In genomic region chr13:100552369-100553041, GRCm38 (mm10) we compare ENCODE assay signal across 8 mouse cellular contexts. TPM values are rescaled to one million over a fixed set of nuclear protein-coding genes. Genes with fewer than 3 reads are reported as not detected.
A peak's percentile ranks its signal among the peaks of the same experiment; 100 is the strongest.
DNase-seq lines count a peak whose midpoint lies in the region; ATAC-seq and TF ChIP-seq lines count a peak whose summit lies in the region.

TSS of gene Ocln (minus strand) at chr13:100552718.

- ATAC-seq in heart, embryonic 15.5 days (replicated peaks; ENCODE audit: insufficient number of reproducible peaks, insufficient read depth, low FRiP score, low read depth) = no peak; the same call in 1 of the 2 replicates
- peak; percentile 89 for ATAC-seq in liver, postnatal 0 days

- H3K27me3 ChIP-seq in heart, embryonic 15.5 days = peaks cover 44% of the 10 kb centered on the region
- peaks cover 24% of the 10 kb centered on the region for H3K27me3 ChIP-seq in liver, postnatal 0 days (ENCODE audit: insufficient read depth, low read length)

- H3K4me3 ChIP-seq in heart, embryonic 15.5 days = peak within 1 kb of the TSS; percentile 59
- H3K4me3 ChIP-seq in liver, postnatal 0 days (ENCODE audit: low read depth, low read length) = peak within 1 kb of the TSS; percentile 67
- H3K4me3 ChIP-seq in olfactory bulb, adult 2 months (ENCODE audit: insufficient read depth, low read depth, low read length) = peak within 1 kb of the TSS; percentile 67

- peak; percentile 14 to 29 for DNase-seq in heart, adult 18-20 months
- no peak for DNase-seq in heart, adult 8-10 months (ENCODE audit: low spot score)
- peak; percentile 62 for DNase-seq in embryo, embryonic 10.5 days (ENCODE audit: low spot score)
- DNase-seq in kidney, postnatal 25 days = peak; percentile 82 to 91
- peak; percentile 76 for DNase-seq in liver, postnatal 0 days
- no peak for DNase-seq in MN1 (ENCODE audit: low spot score)

- H3K4me2 ChIP-seq in heart, embryonic 15.5 days = peak within 1 kb of the TSS; percentile 97
- H3K4me2 ChIP-seq in liver, postnatal 0 days (ENCODE audit: low read depth, low read length) = peak within 1 kb of the TSS; percentile 77

- WGBS in heart, embryonic 15.5 days = under 1% methylated on average over 44 of the region's 45 CpGs
- WGBS in liver, postnatal 0 days (ENCODE audit: insufficient replicate concordance) = 1% methylated on average over 42 of the region's 45 CpGs
- WGBS in olfactory bulb, adult 2 months = under 1% methylated on average over 45 of the region's 45 CpGs

- no peaks in the 10 kb centered on the region for H3K36me3 ChIP-seq in heart, embryonic 15.5 days
- no peaks in the 10 kb centered on the region for H3K36me3 ChIP-seq in liver, postnatal 0 days (replicated peaks; ENCODE audit: insufficient read depth, low read length)

- H3K9me3 ChIP-seq in heart, embryonic 15.5 days (replicated peaks) = no peaks in the 10 kb centered on the region
- H3K9me3 ChIP-seq in liver, postnatal 0 days (ENCODE audit: low read length) = no peaks in the 10 kb centered on the region

- peak within 1 kb of the TSS; percentile 47 for H3K9ac ChIP-seq in heart, embryonic 15.5 days
- H3K9ac ChIP-seq in liver, postnatal 0 days (replicated peaks) = peak within 1 kb of the TSS; percentile 77

- no peak for TF ChIP-seq POLR2A in olfactory bulb, adult 2 months (IDR thresholded peaks at IDR 0.05; ENCODE audit: insufficient read depth, low read depth, low read length)

- no peak for TF ChIP-seq CTCF in liver, postnatal 0 days (IDR thresholded peaks at IDR 0.05; ENCODE audit: low read depth)
- no peak for TF ChIP-seq CTCF in olfactory bulb, adult 2 months (IDR thresholded peaks at IDR 0.05; ENCODE audit: insufficient read depth, low read depth, low read length)

- H3K4me1 ChIP-seq in heart, embryonic 15.5 days (replicated peaks) = peaks cover 16% of the 10 kb centered on the region
- no peaks in the 10 kb centered on the region for H3K4me1 ChIP-seq in liver, postnatal 0 days (ENCODE audit: insufficient read depth)
- peaks cover 11% of the 10 kb centered on the region; the same call in 1 of the 2 replicates for H3K4me1 ChIP-seq in olfactory bulb, adult 2 months (ENCODE audit: control insufficient read depth, insufficient read depth, low read length)

- H3K27ac ChIP-seq in heart, embryonic 15.5 days = no peak within 1 kb of the TSS
- peak within 1 kb of the TSS; percentile 90 for H3K27ac ChIP-seq in liver, postnatal 0 days (ENCODE audit: low read depth)
- no peak within 1 kb of the TSS for H3K27ac ChIP-seq in olfactory bulb, adult 2 months (ENCODE audit: insufficient read depth, low read depth, low read length)

- TF ChIP-seq EP300 in liver, postnatal 0 days (IDR thresholded peaks at IDR 0.05; ENCODE audit: low read depth) = no peak

RNA-seq across cellular contexts. Expression of gene Ocln, which starts in this region (rescaled TPM):
- under 1 TPM; 0.57 to 0.87 TPM for total RNA-seq in heart, adult 18-20 months (2021)
- total RNA-seq in heart, adult 8-10 months (2022) = 1 to 10 TPM in 1 of 4 experiments, under 1 TPM in 3; 0.24 to 1.1 (median 0.66) TPM
- polyA plus RNA-seq in heart, embryonic 15.5 days (2015; fragmentation: Nextera tagmentation; extraction: Ambion mirVana) = 2.2 and 3.8 TPM in 2 replicates
- 11.2 and 14.6 TPM in 2 replicates for polyA plus RNA-seq in liver, postnatal 0 days (2015; fragmentation: Nextera tagmentation; extraction: Ambion mirVana)
- polyA plus RNA-seq in olfactory bulb, adult 2 months (2012; ENCODE audit: insufficient read depth, insufficient read length, low replicate concordance, missing spikeins) = not detected in 2 replicates

Comparison
In these comparisons a context has a peak if more than half of its experiments do, and no peak if none do; other contexts are left out.
1. Peak in DNase-seq in heart, adult 18-20 months; RNA of the gene not detected or under 1 TPM.
2. DNase-seq: peak in embryo, embryonic 10.5 days (single experiment), kidney, postnatal 25 days (2 of 2) and liver, postnatal 0 days (single experiment); none in heart, adult 8-10 months (single experiment) and MN1 (single experiment).
3. Peak in every context shown above with its lines, with median percentiles within 50 percentile points of each other: H3K4me3 ChIP-seq.